Mouse (Mus musculus): ENCODE measurements around the gene Lyz1.
"Not testable (repeated sequence)": the region's sequence is repeated elsewhere in the genome, so short reads cannot be mapped to it uniquely, and the experiment has no call there.

The Lyz1 gene

DNA sequence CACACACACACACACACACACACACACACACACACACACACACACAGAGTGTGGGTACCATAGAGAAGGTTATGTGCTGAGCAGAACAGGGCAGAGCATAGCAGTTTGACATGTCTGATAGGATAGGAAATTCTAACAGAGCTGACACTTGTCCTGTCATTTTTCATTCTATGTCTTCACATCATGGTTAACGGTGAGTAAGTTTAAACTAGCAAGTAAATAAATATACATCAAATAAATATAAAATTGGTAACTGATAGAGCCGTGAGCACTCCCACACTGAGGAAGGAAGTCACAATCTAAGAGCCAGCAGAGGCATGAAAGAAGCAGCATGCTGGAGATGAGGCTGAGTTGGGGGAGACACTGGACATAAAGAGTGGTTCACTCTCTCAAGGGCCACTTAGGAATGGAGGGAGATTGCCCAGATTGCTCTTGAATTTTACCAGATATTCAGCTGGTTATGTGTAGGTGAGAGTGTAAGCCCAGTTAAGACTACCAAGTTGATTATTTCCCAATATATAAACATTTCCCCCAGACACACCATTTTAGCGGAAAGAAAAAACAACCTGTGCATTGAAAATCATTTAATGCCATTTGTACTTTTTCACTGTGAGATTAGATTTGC, 5.3 kb downstream of the Lyz1 start:
- DNase-seq (ENCODE audit: low spot score in 2 of 2) = no peak

DNA sequence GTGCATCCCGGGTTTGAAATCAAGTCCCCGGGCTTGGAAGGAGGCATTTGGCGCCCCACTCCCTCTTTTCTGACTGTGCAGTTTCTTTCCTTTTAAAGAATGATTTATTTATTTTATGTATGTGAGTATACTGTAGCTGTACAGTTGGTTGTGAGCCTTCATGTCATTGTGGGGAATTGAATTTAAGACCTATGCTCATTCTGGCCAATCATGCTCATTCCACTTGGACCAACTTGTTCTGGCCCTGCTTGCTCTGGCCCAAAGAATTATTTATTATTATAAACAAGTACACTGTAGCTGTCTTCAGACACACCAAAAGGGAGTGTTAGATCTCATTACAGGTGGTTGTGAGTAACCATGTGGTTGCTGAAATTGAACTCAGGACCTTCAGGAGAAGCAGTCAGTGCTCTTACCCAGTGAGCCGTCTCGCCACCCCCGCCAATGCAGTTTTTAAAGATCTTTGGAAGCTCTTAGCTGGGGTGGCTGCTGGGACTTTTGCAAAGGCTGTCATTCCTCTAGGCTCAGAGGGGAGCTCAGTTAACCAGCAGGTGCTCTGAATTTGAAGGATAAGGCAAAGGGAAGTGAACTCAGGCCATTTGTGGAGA, 6.2 kb downstream of the Lyz1 start:
- DNase-seq (ENCODE audit: low spot score in 2 of 2) = no peak

DNA sequence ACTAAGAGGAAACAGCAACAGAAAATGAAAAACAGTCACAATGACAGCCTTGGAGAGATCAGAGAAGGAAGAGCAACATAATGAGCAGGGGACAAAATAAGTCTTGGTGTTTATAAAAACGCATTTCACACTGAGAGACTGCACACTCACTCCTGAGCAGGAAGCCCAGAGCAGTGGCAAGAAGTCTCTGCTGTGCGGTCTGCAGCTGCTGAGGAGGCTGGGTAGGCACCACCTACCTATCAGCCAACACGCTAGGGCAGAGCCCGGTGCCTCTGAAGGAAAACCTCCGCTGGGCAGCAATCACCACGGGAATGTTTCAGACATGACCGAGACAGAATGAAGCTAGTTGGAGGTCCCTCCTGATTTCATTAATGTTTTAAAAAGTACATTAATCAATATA, 7.1 kb downstream of the Lyz1 start:
- DNase-seq (ENCODE audit: low spot score in 2 of 2) = not testable (repeated sequence)

DNA sequence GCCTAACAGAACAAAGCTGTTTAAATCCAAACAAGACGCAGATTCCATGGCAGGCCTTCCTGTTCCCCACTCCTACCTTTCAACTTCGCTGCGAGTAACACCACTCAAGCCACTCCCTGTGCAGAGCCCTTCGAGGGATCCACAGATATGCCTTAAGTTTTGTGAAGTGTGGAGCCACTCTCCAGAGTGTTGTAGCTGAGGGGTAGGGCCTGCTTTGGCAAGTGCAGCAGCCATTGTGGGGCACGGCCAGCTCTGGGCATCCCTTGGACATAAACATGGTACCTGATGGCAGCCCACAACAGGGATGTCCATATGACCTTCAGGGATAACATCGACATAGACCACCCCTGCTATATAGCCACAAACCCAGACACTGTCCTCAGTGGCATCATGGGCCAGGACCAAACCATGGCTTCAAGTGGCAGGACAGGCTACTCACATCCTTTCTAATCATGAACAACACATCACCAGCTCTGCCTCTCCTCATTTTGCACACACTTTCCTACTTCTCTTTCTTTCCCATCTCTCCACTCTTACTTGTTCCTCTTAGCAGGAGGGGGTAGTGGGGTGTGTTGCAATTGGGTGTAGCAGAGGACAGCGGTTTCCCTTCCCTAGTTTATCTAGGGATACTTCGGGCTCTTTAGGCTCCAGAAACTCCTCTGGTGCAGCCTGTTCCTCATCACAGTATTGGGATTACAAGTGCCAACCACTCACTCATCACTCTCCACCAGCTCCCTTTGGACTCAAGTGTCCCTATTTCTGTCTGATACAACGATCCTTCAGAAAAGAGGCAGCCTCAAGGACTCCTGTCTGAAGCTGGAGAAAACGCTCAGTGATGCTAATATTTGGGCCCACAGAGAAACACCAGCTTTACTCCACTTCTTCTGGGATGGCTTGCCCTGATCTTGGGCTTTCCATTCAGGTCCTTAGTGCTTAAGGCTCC, 7.8 kb downstream of the Lyz1 start:
- no peak for DNase-seq (ENCODE audit: low spot score in 2 of 2)

DNA sequence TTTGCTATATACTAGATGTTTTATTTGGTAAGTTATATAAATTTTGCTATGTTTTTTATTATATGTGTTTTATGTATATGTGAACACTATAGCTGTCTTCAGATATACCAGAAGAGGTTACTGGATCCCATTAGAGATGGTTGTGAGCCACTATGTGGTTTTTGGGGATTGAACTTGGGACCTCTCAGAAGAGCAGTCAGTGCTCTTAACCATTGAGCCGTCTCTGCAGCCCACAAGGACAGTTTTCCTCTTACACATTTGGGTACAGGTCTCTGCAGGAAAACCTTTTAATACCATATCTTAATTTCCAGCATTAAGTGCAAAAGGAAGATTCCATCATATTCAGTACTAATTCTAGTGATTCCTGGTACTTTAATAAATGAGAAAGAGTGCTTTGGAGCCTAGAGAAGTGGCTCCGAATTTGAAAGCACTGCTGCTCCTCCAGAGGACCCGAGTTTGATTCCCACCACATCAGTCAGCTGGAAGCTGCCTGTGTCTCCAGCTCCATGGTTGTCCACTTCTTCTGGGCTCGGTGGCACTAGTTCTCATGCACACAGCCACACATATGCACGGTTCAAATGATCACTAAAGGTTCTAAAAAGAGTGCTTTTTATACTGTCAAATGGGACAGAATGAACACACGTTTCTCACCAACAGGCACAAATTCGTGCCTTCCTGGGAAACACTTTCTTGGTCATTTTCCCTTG, 8.6 kb downstream of the Lyz1 start:
- DNase-seq (ENCODE audit: low spot score in 2 of 2) = no peak

DNA sequence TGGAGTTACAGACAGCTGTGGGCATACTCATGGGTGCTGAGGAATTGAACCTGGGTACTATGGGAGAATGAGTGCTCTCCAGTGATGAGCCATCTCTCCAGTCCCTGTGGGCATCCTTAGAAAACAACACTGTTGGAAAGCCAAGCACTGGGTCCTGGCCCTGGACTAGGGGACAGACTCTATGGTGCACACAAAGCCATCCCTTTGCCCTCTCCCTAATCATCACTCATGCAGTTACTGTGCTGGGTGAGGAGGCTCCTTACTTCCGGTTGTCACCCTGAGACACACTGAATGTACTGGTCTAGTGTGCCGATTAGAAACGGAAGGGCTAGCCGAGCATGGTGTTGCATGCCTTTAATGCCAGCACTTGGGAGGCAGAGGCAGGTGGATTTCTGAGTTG, 9.5 kb downstream of the Lyz1 start:
- DNase-seq (ENCODE audit: low spot score in 2 of 2) = not testable (repeated sequence)

DNA sequence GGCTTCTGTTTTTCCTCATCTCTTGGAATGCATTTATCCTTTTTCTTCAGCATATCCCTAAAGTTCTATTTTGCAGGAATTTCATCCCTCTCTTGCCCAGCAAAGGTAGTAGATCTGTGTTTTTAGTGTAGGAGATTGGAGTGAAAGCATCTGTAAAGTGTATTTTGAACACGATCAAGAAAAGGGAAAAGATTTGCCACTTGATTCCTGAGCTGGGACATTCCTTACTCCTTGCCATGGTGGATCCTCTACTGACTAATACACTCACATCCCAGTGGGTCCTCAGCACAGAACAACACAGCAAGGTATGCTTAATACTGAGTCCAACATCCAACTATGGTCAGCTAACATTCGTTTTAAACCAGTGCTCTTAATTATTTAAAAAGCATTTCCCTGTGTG, 10.1 kb downstream of the Lyz1 start:
- DNase-seq (ENCODE audit: low spot score in 2 of 2) = no peak

DNA sequence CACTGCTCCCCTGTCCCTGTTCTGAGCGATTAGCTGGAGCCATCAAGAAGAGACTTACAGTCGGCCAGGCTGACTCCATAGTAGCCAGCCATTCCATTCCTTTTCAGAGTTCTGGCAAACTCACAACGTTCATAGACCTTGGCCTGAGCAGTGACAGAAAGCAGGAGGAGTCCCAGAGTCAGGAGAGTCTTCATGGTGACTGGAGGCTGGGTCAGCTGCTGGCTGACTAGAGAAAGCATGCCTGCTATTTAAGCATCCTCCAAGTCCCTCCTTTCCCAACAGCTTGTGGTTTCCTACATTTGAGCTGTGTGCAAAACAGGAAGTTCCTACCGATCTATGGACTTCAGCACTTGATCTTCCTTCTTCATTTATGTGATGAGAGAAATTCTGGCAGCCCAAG, 10.6 kb downstream of the Lyz1 start, which contains the start of gene Lyz2:
Gene Lyz2 (minus strand): TSS at position 273 of the 400 bp plus-strand sequence.
- no peak for DNase-seq (ENCODE audit: low spot score in 2 of 2)

DNA sequence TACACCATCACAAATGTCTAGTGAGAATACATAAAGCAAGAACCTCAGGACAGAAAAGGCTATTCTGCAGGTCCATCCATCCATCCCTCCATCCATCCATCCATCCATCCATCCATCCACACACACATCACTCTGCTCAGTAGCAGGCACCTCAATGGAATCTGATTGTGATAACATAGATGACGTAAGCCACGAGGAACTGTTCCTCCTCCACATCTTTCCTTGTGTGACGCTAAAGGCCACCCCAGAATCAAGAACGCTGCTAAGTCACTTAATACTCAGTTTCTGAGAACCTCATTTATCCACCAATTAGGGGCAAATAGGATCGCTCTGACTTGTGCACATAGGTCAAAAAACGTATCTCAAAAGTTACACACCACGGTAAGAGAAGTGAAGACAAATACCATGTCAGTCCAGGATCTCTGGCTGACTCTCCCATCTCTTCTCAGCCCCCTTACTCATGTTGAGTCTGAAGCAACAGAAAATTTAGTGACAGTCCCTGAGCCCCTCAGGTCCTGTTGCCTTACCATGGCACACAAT, 11.2 kb downstream of the Lyz1 start:
- DNase-seq (ENCODE audit: low spot score in 2 of 2) = no peak

DNA sequence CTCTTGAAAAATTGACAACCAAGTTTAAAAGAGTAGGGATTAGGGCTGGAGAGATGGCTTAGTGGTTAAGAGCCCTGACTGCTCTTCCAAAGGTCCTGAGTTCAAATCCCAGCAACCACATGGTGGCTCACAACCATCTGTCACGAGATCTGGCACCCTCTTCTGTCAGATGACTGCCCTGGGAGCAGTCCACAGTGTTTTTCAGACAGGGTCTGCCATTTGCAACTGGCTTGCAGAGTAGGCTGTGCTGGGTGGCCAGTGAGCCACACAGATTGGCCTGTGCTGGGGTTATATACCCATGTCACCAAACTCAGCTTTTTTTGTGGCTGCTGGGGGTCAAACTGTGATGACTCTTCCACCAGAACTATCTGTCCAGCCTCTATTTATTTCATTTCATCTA, 12.7 kb downstream of the Lyz1 start:
- DNase-seq (ENCODE audit: low spot score in 2 of 2) = no peak

DNA sequence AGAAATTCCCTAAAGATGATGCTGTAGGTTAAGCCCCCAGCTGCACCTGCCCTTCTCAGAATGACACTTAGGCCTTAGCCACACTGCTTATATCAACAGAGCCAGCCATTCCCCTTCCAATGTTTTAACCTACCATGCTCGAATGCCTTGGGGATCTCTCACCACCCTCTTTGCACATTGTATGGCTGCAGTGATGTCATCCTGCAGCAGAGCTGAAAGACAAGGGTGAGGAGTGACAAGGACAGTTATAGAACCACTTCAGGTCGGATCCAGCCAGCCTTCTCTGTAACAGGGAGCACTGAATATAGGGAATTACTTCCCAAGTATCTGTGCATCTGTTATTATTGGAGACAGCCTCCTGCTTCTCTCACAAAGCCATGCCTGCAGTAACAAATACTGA, 14.2 kb downstream of the Lyz1 start:
- DNase-seq (ENCODE audit: low spot score in 2 of 2) = not testable (repeated sequence)

DNA sequence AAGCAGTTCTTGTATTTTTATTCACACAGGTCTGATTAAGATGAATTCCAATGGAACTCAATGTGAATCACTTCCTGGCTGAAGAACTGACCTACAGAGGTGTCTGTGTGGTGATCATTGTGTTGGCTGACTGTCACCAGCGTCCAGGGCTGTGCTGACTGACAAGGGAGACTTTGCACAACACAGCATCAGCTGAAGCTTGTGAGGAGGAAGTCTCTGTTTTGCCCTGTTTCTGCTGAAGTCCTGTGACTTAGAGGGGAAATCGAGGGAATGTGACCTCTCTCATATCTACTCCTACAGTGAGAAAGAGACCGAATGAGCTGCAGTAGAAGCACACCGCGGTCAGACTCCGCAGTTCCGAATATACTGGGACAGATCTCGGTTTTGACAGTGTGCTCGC, 14.9 kb downstream of the Lyz1 start:
- not testable (repeated sequence) for DNase-seq (ENCODE audit: low spot score in 2 of 2)

DNA sequence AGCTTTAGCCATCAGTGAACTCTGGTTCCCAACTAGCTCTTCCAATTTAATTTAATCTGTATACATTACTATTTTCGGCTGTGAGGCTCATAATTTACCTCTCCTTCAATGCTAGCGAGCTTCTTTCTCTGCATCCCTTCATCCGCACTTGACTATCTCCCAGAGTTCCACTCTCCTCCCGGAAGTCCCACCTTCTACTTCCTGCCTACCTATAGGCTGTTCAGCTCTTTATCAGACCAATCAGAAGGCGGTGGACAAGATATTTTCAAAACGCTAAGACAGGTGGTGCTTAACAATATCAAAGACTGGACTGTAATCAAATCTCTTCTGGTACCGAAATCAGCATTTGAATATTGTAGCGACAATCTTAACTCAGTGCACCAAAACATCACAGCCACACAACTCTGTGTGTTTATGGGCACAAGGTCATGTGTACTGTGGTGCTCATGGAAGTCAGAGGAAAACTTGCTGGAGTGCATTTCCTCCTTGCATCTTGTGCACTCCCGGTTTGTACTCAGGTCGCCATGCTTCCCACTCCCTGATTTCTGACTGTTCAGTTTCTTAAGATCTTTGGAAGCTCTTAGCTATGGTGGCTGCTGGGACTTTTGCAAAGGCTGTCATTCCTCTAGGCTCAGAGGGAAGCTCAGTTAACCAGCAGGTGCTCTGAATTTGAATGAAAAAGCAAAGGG, 16.8 kb downstream of the Lyz1 start:
- no peak for DNase-seq (ENCODE audit: low spot score in 2 of 2)

DNA sequence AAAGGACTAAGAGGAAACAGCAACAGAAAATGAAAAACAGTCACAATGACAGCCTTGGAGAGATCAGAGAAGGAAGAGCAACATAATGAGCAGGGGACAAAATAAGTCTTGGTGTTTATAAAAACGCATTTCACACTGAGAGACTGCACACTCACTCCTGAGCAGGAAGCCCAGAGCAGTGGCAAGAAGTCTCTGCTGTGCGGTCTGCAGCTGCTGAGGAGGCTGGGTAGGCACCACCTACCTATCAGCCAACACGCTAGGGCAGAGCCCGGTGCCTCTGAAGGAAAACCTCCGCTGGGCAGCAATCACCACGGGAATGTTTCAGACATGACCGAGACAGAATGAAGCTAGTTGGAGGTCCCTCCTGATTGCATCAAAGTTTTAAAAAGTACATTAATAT, 18.0 kb downstream of the Lyz1 start:
- not testable (repeated sequence) for DNase-seq (ENCODE audit: low spot score in 2 of 2)

DNA sequence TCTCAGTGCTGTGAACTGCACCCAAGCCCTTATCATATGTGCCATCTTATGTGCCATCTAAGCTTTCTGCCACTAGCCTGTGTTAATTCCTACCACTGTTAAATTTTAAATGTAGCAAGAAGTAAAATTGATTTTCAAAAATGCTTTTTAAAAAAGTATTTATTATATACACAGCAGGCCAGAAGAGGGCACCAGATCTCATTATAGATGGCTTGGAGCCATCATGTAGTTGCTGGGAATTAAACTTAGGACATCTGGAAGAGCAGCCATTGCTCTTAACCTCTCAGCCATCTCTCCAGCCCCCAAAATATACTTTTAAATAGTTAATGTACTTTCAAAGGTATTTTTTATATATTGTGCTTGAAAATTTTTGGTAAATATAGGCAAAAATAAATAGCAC, 20.6 kb downstream of the Lyz1 start:
- DNase-seq (ENCODE audit: low spot score in 2 of 2) = no peak

DNA sequence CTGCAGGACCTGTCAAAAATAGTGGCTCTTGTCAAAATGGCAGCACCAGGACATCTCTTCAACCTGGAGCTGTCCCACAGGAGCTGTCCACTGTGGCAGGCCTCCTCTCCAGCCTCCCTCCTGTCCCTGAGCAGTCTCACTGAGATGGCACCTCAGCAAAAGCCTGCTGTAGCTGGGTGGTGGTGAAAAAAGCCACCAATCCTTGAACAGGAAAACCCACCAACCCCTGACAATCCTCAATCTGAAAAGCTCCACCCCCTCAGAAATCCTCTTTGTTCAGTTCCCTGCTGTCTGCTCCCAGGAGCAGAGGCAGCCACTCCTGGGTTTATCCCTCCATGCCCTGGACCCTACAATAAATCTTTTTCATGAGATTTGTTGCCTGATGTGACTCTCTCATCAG, 32.8 kb downstream of the Lyz1 start:
- no peak for DNase-seq (ENCODE audit: low spot score in 2 of 2)

DNA sequence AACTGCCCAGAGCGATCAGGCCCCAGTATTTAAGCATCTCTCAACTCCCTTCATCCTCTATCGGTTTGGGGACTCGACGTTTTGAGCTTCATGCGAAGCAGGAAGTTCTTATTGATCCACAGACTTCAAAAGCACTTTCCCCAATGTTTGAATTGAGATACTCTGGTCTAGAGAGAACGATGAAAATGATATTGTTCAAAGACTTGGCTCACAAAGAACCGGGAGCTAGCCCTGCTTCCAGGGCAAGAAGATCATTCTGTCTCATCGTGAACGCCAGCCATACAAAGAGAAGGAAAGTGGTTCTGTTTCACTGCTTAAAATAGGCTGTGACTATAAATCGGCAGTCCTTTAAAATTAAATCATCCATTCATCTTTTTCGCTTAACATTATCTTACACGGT, 54.1 kb downstream of the Lyz1 start, which contains the start of gene 9530003J23Rik:
Gene 9530003J23Rik (minus strand): TSS at position 101 of the 400 bp plus-strand sequence.
- no peak for DNase-seq (ENCODE audit: low spot score in 2 of 2)
